ENCODE assay signal across 14 mouse cellular contexts in genomic region chr4:45746451-45746850, GRCm38 (mm10).
"Had no signal": no experiment of that assay in that cellular context is flagged by ENCODE, and none has a peak within 500 bp of the region (broad histone marks: within the 10 kb centered on the region; RNA-seq: fewer than 3 reads in every experiment).

No protein-coding gene starts in this region.

- H3K4me2 ChIP-seq: limb, embryonic 15.5 days; lung, embryonic 14.5 days; neural tube, embryonic 15.5 days had no signal

- DNase-seq: kidney, adult 18-20 months; kidney, postnatal 10 days; left cerebral cortex, postnatal 4 days; lung, postnatal 10 days; lung, postnatal 4 days; right cerebral cortex, adult 18-20 months; right cerebral cortex, postnatal 25 days; thymus, postnatal 36 days had no signal

- H3K4me3 ChIP-seq: layer of hippocampus, adult 2 months; limb, embryonic 15.5 days; liver, embryonic 15.5 days; myocyte; neural tube, embryonic 15.5 days had no signal

- H3K9ac ChIP-seq: limb, embryonic 15.5 days; liver, embryonic 15.5 days; lung, embryonic 14.5 days; neural tube, embryonic 15.5 days had no signal

- H3K27me3 ChIP-seq: limb, embryonic 15.5 days; neural tube, embryonic 15.5 days had no signal

- H3K4me1 ChIP-seq: neural tube, embryonic 15.5 days had no signal

- H3K9me3 ChIP-seq: limb, embryonic 15.5 days; liver, embryonic 15.5 days; neural tube, embryonic 15.5 days had no signal

- H3K36me3 ChIP-seq: limb, embryonic 15.5 days; liver, embryonic 15.5 days; neural tube, embryonic 15.5 days had no signal

- H3K27ac ChIP-seq: layer of hippocampus, adult 2 months; limb, embryonic 15.5 days; neural tube, embryonic 15.5 days had no signal
